Mouse (Mus musculus) central nervous system, embryonic 18 days (tissue): ENCODE results near the gene Dbndd2. TPM values are rescaled to one million over a fixed set of nuclear protein-coding genes. Genes with fewer than 3 reads are reported as not detected.

Source experiments
- polyA plus RNA-seq: library from polyadenylated mRNA; depleted of rRNA; stranded (reverse); fragments of >200 nt; gene quantifications from 2 replicates; pipeline ENCODE4 v1.2.3, GENCODE M21; 2012; rRNA removed

The Dbndd2 gene
- polyA plus RNA-seq: 21.0 and 24.6 TPM in 2 replicates

GRCm38 (mm10) chr2:164485681-164486257, at the start of gene Dbndd2:
Dbndd2 (plus strand) TSS chr2:164486106.

GRCm38 (mm10) chr2:164443460-164444000, 42.4 kb upstream of the Dbndd2 start, which contains the start of gene Sdc4:
Sdc4 (minus strand) TSS chr2:164443887.

GRCm38 (mm10) chr2:164456864-164457300, 29.0 kb upstream of the Dbndd2 start, which contains the start of gene Sys1:
Sys1 (plus strand) TSS chr2:164456964.

GRCm38 (mm10) chr2:164460745-164461551, 25.0 kb upstream of the Dbndd2 start, which contains the start of gene Gm20458:
Gm20458 (plus strand) TSS chr2:164460967.

GRCm38 (mm10) chr2:164473624-164474023, 12.3 kb upstream of the Dbndd2 start, which contains the start of gene Trp53tg5:
Trp53tg5 (minus strand) TSS chr2:164473724.

GRCm38 (mm10) chr2:164496847-164497690, 11.2 kb downstream of the Dbndd2 start, which contains the start of gene Pigt:
Pigt (plus strand) TSS chr2:164497520.

Other genes with a start within 250 kb of the Dbndd2 start
- not detected in 2 replicates for gene Svs2, start 247.6 kb upstream of the Dbndd2 start, polyA plus RNA-seq
- not detected in 2 replicates for gene Svs3b, start 229.5 kb upstream of the Dbndd2 start, polyA plus RNA-seq
- not detected in 2 replicates for gene Svs4, start 207.6 kb upstream of the Dbndd2 start, polyA plus RNA-seq
- gene Svs3a, start 196.8 kb upstream of the Dbndd2 start, polyA plus RNA-seq: not detected in 2 replicates
- gene Svs6, start 169.4 kb upstream of the Dbndd2 start, polyA plus RNA-seq: not detected in 2 replicates
- not detected in 2 replicates for gene Svs5, start 153.4 kb upstream of the Dbndd2 start, polyA plus RNA-seq
- gene Slpi, start 97.0 kb upstream of the Dbndd2 start, polyA plus RNA-seq: 0.16 and 0.70 TPM in 2 replicates
- 0.23 and 0.35 TPM in 2 replicates for gene Rbpjl, start 83.0 kb upstream of the Dbndd2 start, polyA plus RNA-seq
- gene Matn4, start 80.9 kb upstream of the Dbndd2 start, polyA plus RNA-seq: 7.2 and 8.0 TPM in 2 replicates
- 4.0 and 5.1 TPM in 2 replicates for gene Sdc4, start 42.2 kb upstream of the Dbndd2 start, polyA plus RNA-seq
- gene Sys1, start 29.1 kb upstream of the Dbndd2 start, polyA plus RNA-seq: 64.2 TPM in 2 replicates
- 9.1 and 11.2 TPM in 2 replicates for gene Gm20458, start 25.1 kb upstream of the Dbndd2 start, polyA plus RNA-seq
- not detected in 2 replicates for gene Trp53tg5, start 12.4 kb upstream of the Dbndd2 start, polyA plus RNA-seq
- 81.4 and 104 TPM in 2 replicates for gene Pigt, start 11.4 kb downstream of the Dbndd2 start, polyA plus RNA-seq
- gene Wfdc2, start 76.3 kb downstream of the Dbndd2 start, polyA plus RNA-seq: 2.1 and 3.3 TPM in 2 replicates
- gene Spint3, start 87.4 kb downstream of the Dbndd2 start, polyA plus RNA-seq: not detected in 2 replicates
- gene Wfdc6a, start 99.3 kb downstream of the Dbndd2 start, polyA plus RNA-seq: 0.15 TPM in 1 of 2 replicates, not detected in the other
- gene Eppin, start 107.5 kb downstream of the Dbndd2 start, polyA plus RNA-seq: not detected in 2 replicates
- gene Wfdc6b, start 127.4 kb downstream of the Dbndd2 start, polyA plus RNA-seq: not detected in 2 replicates
- gene Wfdc8, start 127.5 kb downstream of the Dbndd2 start, polyA plus RNA-seq: not detected in 2 replicates
- gene Wfdc16, start 152.7 kb downstream of the Dbndd2 start, polyA plus RNA-seq: not detected in 2 replicates
- gene Wfdc10, start 169.9 kb downstream of the Dbndd2 start, polyA plus RNA-seq: 0.21 TPM in 1 of 2 replicates, not detected in the other
- not detected in 2 replicates for gene Wfdc9, start 170.5 kb downstream of the Dbndd2 start, polyA plus RNA-seq
- not detected in 2 replicates for gene Wfdc11, start 188.0 kb downstream of the Dbndd2 start, polyA plus RNA-seq
- not detected in 2 replicates for gene Wfdc13, start 199.0 kb downstream of the Dbndd2 start, polyA plus RNA-seq
- not detected in 2 replicates for gene Spint4, start 212.4 kb downstream of the Dbndd2 start, polyA plus RNA-seq
- gene Spint5, start 229.2 kb downstream of the Dbndd2 start, polyA plus RNA-seq: not detected in 2 replicates